10 mouse cellular contexts compared by ENCODE assay signal in the genomic region with DNA sequence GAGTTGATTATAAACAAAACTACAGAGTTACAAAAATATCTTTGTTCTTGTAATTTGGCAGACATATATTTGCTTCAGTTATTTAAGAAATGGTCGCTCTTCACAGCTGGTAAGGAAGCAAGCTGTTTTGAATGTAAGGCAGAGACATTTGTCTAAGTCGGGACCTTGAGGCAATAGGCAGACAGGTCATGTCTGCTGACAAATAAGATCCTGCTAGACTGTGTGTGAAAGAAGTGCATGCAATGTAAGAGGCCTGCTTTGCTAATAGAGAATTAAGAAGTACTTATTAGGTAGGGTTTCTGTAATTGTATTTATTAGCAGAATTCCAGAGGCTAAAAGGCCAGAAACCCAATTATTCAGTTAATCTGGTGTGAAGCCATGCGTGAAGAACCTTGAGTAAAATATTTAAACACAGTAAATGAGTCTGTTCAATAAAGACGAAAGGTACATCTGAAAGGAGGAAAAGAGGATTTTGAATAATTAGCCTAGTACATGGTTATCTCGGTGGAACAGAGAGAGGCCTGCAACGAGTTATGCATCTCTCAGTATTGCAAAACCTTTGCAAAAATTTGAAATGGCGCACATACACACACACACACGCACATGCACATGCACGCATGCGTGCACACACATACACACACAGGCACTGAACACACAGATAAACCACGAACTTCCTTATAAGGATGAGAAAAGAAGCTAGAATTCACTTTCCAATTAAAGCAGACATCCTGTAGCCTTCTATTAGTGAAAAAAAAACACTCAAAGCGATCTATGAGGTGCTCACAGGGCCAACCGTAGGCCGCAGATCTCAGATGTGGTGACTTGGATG.
DNase-seq lines count a peak whose midpoint lies in the region; ATAC-seq and TF ChIP-seq lines count a peak whose summit lies in the region.
"Had no signal": no experiment of that assay in that cellular context is flagged by ENCODE, and none has a peak within 500 bp of the region (broad histone marks: within the 10 kb centered on the region; RNA-seq: fewer than 3 reads in every experiment).

No protein-coding gene starts in this region.

- ATAC-seq in forebrain, embryonic 11.5 days (replicated peaks; ENCODE audit: low FRiP score) = peak; percentile 48; the same call in 1 of the 2 replicates
- no peak for ATAC-seq in forebrain, embryonic 15.5 days (replicated peaks)
- ATAC-seq in lung, embryonic 14.5 days (ENCODE audit: insufficient read depth) = no peak
- ATAC-seq in hindbrain, embryonic 15.5 days (ENCODE audit: low FRiP score, low read depth) = peak; percentile 12
- ATAC-seq in neural tube, embryonic 15.5 days (ENCODE audit: low FRiP score) = no peak; the same call in 1 of the 2 replicates
- ATAC-seq in liver, postnatal 0 days = no peak

- H3K4me2 ChIP-seq in forebrain, embryonic 11.5 days (ENCODE audit: low read depth, low read length, severe bottlenecking) = no peak overlapping the region
- H3K4me2 ChIP-seq in forebrain, embryonic 15.5 days (replicated peaks) = no peak overlapping the region
- H3K4me2 ChIP-seq in lung, embryonic 14.5 days = no peak overlapping the region
- no peak overlapping the region for H3K4me2 ChIP-seq in hindbrain, embryonic 15.5 days
- 0 out of 2 replicates have a peak overlapping the region, but pooled peaks have one; percentile 0 for H3K4me2 ChIP-seq in neural tube, embryonic 15.5 days
- no peak overlapping the region for H3K4me2 ChIP-seq in liver, postnatal 0 days (ENCODE audit: low read depth, low read length)
- H3K4me2 ChIP-seq: liver, embryonic 11.5 days had no signal

- no peaks in the 10 kb centered on the region for H3K9me3 ChIP-seq in forebrain, embryonic 11.5 days (ENCODE audit: control insufficient read depth, low read length)
- H3K9me3 ChIP-seq in forebrain, embryonic 15.5 days = no peaks in the 10 kb centered on the region
- no peaks in the 10 kb centered on the region for H3K9me3 ChIP-seq in lung, embryonic 14.5 days (ENCODE audit: low read depth, low read length)
- no peaks in the 10 kb centered on the region for H3K9me3 ChIP-seq in hindbrain, embryonic 15.5 days
- H3K9me3 ChIP-seq in neural tube, embryonic 15.5 days (replicated peaks) = no peaks in the 10 kb centered on the region
- no peaks in the 10 kb centered on the region for H3K9me3 ChIP-seq in liver, postnatal 0 days (ENCODE audit: low read length)

- no peaks in the 10 kb centered on the region for H3K36me3 ChIP-seq in forebrain, embryonic 11.5 days (ENCODE audit: control insufficient read depth, insufficient read depth, low read length)
- H3K36me3 ChIP-seq in forebrain, embryonic 15.5 days = no peaks in the 10 kb centered on the region
- H3K36me3 ChIP-seq in lung, embryonic 14.5 days (ENCODE audit: insufficient read depth) = no peaks in the 10 kb centered on the region
- no peaks in the 10 kb centered on the region for H3K36me3 ChIP-seq in hindbrain, embryonic 15.5 days
- H3K36me3 ChIP-seq in neural tube, embryonic 15.5 days = no peaks in the 10 kb centered on the region
- no peaks in the 10 kb centered on the region for H3K36me3 ChIP-seq in liver, postnatal 0 days (replicated peaks; ENCODE audit: insufficient read depth, low read length)

- WGBS in forebrain, embryonic 11.5 days = 52% methylated on average over 14 of the region's 14 CpGs
- 39% methylated on average over 14 of the region's 14 CpGs for WGBS in forebrain, embryonic 15.5 days
- WGBS in lung, embryonic 14.5 days = 66% methylated on average over 14 of the region's 14 CpGs
- 71% methylated on average over 14 of the region's 14 CpGs for WGBS in hindbrain, embryonic 15.5 days
- 73% methylated on average over 14 of the region's 14 CpGs for WGBS in neural tube, embryonic 15.5 days
- WGBS in liver, postnatal 0 days (ENCODE audit: insufficient replicate concordance) = 76% methylated on average over 14 of the region's 14 CpGs

- DNase-seq in forebrain, embryonic 11.5 days (ENCODE audit: low spot score) = no peak
- DNase-seq in lung, embryonic 14.5 days = peak; percentile 44
- DNase-seq in lung, postnatal 25 days (ENCODE audit: low spot score) = no peak
- DNase-seq in liver, postnatal 0 days = no peak
- no peak for DNase-seq in left cerebral cortex, postnatal 36 days (ENCODE audit: low spot score in 2 of 2)
- DNase-seq: kidney, adult 2 months had no signal

- intact Hi-C loops in left cerebral cortex, postnatal 36 days (cut with DNase I) = no loop called here

- no peak overlapping the region for H3K4me3 ChIP-seq in forebrain, embryonic 11.5 days (ENCODE audit: low read depth, low read length)
- no peak overlapping the region for H3K4me3 ChIP-seq in forebrain, embryonic 15.5 days
- H3K4me3 ChIP-seq in lung, embryonic 14.5 days (ENCODE audit: low read depth, low read length) = no peak overlapping the region
- no peak overlapping the region for H3K4me3 ChIP-seq in hindbrain, embryonic 15.5 days
- no peak overlapping the region for H3K4me3 ChIP-seq in neural tube, embryonic 15.5 days (replicated peaks)
- no peak overlapping the region for H3K4me3 ChIP-seq in liver, postnatal 0 days (ENCODE audit: low read depth, low read length)

- peaks cover 3% of the 10 kb centered on the region; the same call in 1 of the 2 replicates for H3K27me3 ChIP-seq in forebrain, embryonic 11.5 days (ENCODE audit: control insufficient read depth, insufficient read depth, low read length)
- H3K27me3 ChIP-seq in forebrain, embryonic 15.5 days = no peaks in the 10 kb centered on the region
- H3K27me3 ChIP-seq in lung, embryonic 14.5 days (ENCODE audit: insufficient read depth, low read length) = no peaks in the 10 kb centered on the region
- no peaks in the 10 kb centered on the region for H3K27me3 ChIP-seq in hindbrain, embryonic 15.5 days
- no peaks in the 10 kb centered on the region for H3K27me3 ChIP-seq in neural tube, embryonic 15.5 days (replicated peaks)
- no peaks in the 10 kb centered on the region for H3K27me3 ChIP-seq in liver, postnatal 0 days (ENCODE audit: insufficient read depth, low read length)

- H3K9ac ChIP-seq in forebrain, embryonic 11.5 days (ENCODE audit: low read length) = peak overlapping the region; percentile 16; the same call in 1 of the 2 replicates
- H3K9ac ChIP-seq in forebrain, embryonic 15.5 days (replicated peaks) = no peak overlapping the region
- no peak overlapping the region for H3K9ac ChIP-seq in lung, embryonic 14.5 days
- no peak overlapping the region for H3K9ac ChIP-seq in hindbrain, embryonic 15.5 days
- no peak overlapping the region for H3K9ac ChIP-seq in neural tube, embryonic 15.5 days (replicated peaks)
- no peak overlapping the region for H3K9ac ChIP-seq in liver, postnatal 0 days (replicated peaks)

- H3K27ac ChIP-seq in forebrain, embryonic 11.5 days (ENCODE audit: low read depth, low read length) = no peak overlapping the region
- no peak overlapping the region for H3K27ac ChIP-seq in forebrain, embryonic 15.5 days (replicated peaks)
- peak overlapping the region; percentile 85 for H3K27ac ChIP-seq in lung, embryonic 14.5 days (ENCODE audit: low read depth)
- H3K27ac ChIP-seq in hindbrain, embryonic 15.5 days (replicated peaks) = peak overlapping the region; percentile 67
- peak overlapping the region; percentile 70 for H3K27ac ChIP-seq in neural tube, embryonic 15.5 days (replicated peaks)
- no peak overlapping the region for H3K27ac ChIP-seq in liver, postnatal 0 days (ENCODE audit: low read depth)

- H3K4me1 ChIP-seq in forebrain, embryonic 11.5 days (replicated peaks; ENCODE audit: control insufficient read depth, insufficient read depth, low read length) = peaks cover 6% of the 10 kb centered on the region; the same call in 1 of the 2 replicates
- peaks cover 13% of the 10 kb centered on the region for H3K4me1 ChIP-seq in forebrain, embryonic 15.5 days
- no peaks in the 10 kb centered on the region; the same call in 1 of the 2 replicates for H3K4me1 ChIP-seq in lung, embryonic 14.5 days (ENCODE audit: insufficient read depth)
- peaks cover 17% of the 10 kb centered on the region for H3K4me1 ChIP-seq in hindbrain, embryonic 15.5 days (replicated peaks)
- H3K4me1 ChIP-seq in neural tube, embryonic 15.5 days = peaks cover 14% of the 10 kb centered on the region
- no peaks in the 10 kb centered on the region for H3K4me1 ChIP-seq in liver, postnatal 0 days (ENCODE audit: insufficient read depth)

- no peak for TF ChIP-seq CTCF in lung, embryonic 14.5 days (IDR thresholded peaks at IDR 0.05; ENCODE audit: low read depth)
- TF ChIP-seq CTCF in liver, postnatal 0 days (IDR thresholded peaks at IDR 0.05; ENCODE audit: low read depth) = no peak

- no peak for TF ChIP-seq EP300 in liver, postnatal 0 days (IDR thresholded peaks at IDR 0.05; ENCODE audit: low read depth)

Comparison
In these comparisons a context has a peak if more than half of its experiments do, and no peak if none do; other contexts are left out.
1. ATAC-seq: peak in forebrain, embryonic 11.5 days (single experiment) and hindbrain, embryonic 15.5 days (single experiment); none in forebrain, embryonic 15.5 days (single experiment), lung, embryonic 14.5 days (single experiment), neural tube, embryonic 15.5 days (single experiment) and liver, postnatal 0 days (single experiment).
2. H3K27ac ChIP-seq: peak in lung, embryonic 14.5 days (single experiment), hindbrain, embryonic 15.5 days (single experiment) and neural tube, embryonic 15.5 days (single experiment); none in forebrain, embryonic 11.5 days (single experiment), forebrain, embryonic 15.5 days (single experiment) and liver, postnatal 0 days (single experiment).